Mouse (Mus musculus): Measurements from ENCODE around the gene Gpr176. TPM values are rescaled to one million over a fixed set of nuclear protein-coding genes. Genes with fewer than 3 reads are reported as not detected.
"Not testable (repeated sequence)": the region's sequence is repeated elsewhere in the genome, so short reads cannot be mapped to it uniquely, and the experiment has no call there.

Gene Gpr176
- polyA plus RNA-seq, 1 experiment from 2014 or later: 3.6 TPM

DNA sequence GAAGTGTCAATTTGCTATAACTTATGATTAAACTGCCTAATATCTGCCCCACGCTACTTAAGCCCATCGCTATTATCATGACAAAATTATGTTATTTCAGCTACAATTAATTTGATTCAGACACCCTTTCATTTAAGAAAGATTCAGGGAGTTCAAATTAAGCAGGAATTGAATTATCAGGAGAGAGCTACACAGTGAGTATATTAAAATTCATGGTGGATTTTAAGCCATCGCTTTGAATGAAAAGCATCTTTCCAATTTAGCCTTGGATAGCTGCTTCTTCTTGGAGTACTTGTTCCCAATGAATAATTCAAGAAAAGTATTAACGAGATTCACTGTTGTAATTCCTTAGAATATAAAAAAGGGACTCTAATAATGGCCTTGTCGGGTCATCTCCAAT is 79.6 kb downstream of the Gpr176 start:
- Histone ChIP-seq H3K4me3 (no peak overlapping the region), H3K4me1 (replicated peaks) (peaks cover 5% of the 10 kb centered on the region; the same call in 1 of the 2 replicates), H3K9me3 (no peaks in the 10 kb centered on the region), H3K4me2 (no peak overlapping the region), H3K36me3 (no peaks in the 10 kb centered on the region), H3K27ac (replicated peaks) (no peak overlapping the region), H3K27me3 (no peaks in the 10 kb centered on the region), H3K9ac (no peak overlapping the region)
- 71% methylated on average over 5 of the region's 5 CpGs for WGBS
- ATAC-seq (ENCODE audit: low read depth): no peak

DNA sequence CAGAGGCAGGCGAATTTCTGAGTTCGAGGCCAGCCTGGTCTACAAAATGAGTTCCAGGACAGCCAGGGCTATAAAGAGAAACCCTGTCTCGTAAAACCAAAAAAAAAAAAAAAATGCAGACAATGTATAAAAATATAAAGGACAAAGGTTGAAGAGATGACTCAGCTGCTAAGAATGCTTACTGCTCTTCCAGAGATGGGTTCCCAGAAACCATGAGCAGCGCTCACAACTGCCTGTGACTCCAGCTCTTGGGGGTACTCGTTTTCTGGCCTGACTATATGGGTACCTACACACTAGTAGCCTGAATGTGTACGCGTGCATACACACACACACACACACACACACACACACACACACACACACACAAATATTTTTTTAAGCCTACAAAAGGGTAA is 84.2 kb downstream of the Gpr176 start:
- H3K4me3 ChIP-seq: not testable (repeated sequence)

DNA sequence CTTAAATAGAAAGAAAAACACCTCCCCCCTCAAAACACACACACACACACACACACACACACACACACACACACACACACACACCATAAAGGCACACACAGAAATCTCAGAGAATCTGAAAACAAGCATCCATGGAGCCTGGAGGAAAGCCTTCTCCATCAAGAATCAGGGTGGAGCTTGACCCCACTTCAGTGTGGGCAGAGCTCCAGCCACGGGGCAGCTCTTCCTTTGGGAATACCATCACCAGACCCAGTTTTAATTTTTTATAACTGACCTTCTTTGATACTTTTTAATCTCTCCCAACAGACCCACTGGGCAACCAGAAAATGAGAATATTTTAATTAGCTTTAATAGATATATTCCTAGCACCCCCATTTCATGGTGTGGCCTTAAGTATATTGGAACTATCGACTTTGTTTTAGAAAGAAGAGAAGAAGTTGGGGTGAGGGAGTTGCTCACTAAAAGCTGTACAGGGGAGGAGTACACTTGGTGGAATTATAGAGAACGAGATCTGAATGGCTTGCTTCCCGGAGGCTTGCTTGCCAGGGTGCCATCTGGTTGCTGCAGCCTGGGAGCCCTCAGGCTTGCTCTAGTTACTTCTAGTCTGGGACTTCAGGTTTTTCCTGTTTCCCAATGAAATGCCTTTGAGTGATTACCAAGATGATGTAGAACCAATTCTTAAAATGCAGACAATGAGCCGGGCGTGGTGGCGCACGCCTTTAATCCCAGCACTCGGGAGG is 84.7 kb downstream of the Gpr176 start:
- H3K4me1 ChIP-seq (replicated peaks): no peaks in the 10 kb centered on the region
- no peak overlapping the region for H3K27ac ChIP-seq (replicated peaks)
- H3K27me3 ChIP-seq: no peaks in the 10 kb centered on the region
- no peak overlapping the region for H3K4me3 ChIP-seq
- no peaks in the 10 kb centered on the region for H3K9me3 ChIP-seq
- no peak overlapping the region for H3K9ac ChIP-seq
- 86% methylated on average over 9 of the region's 9 CpGs for WGBS
- no peaks in the 10 kb centered on the region for H3K36me3 ChIP-seq
- no peak overlapping the region for H3K4me2 ChIP-seq
- no peak for ATAC-seq (ENCODE audit: low read depth)

More for the DNA sequence above, 84.2 kb downstream of the Gpr176 start:
- WGBS: 87% methylated on average over 7 of the region's 7 CpGs
- H3K9ac ChIP-seq; H3K27ac ChIP-seq (replicated peaks); H3K4me2 ChIP-seq; H3K4me1 ChIP-seq (replicated peaks); H3K9me3 ChIP-seq; H3K27me3 ChIP-seq; ATAC-seq (ENCODE audit: low read depth); H3K36me3 ChIP-seq: not testable (repeated sequence)

DNA sequence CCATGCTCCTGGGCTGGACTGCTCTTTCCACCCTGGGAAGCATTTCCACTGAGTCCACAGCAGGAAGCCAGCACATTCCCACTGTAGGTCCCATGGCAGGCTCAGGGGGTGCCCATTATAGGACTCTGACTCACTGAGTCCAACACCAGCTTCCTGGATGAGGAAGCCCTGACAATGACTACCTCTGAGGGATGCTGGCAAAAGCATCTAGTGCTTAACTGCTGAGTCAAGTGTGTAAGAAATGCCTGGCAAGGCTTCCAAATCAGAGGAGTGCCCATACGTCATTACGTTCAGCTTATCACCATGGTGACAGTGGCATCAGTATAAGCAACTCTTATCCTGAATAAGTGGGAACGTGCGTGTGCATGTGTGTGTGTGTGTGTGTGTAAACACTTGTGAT is 85.5 kb downstream of the Gpr176 start:
- H3K27me3 ChIP-seq: no peaks in the 10 kb centered on the region
- no peak for ATAC-seq (ENCODE audit: low read depth)
- no peaks in the 10 kb centered on the region for H3K4me1 ChIP-seq (replicated peaks)
- H3K9me3 ChIP-seq: no peaks in the 10 kb centered on the region
- no peaks in the 10 kb centered on the region for H3K36me3 ChIP-seq
- H3K9ac ChIP-seq: no peak overlapping the region
- H3K27ac ChIP-seq (replicated peaks): no peak overlapping the region
- no peak overlapping the region for H3K4me2 ChIP-seq
- no peak overlapping the region for H3K4me3 ChIP-seq
- WGBS: 86% methylated on average over 4 of the region's 4 CpGs

DNA sequence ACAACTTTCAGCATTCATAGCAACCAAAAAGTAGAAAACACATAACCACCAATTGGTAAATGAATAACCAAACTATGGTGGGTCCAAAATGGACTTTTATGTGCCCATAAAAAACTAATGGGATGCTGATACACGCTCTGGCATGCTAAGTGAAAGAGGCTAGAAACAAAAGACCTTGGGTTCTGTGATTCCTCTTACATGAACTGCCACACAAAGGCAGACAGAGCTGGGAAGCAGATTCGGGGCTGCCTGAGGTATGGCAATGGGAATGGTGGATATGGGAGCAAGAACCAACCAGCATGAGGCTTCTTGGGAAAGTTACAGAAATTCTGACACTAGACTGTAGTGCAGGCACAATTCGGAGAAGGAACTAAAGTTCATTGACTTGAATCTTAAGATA is 90.8 kb downstream of the Gpr176 start:
- H3K27me3 ChIP-seq: no peaks in the 10 kb centered on the region
- H3K36me3 ChIP-seq: no peaks in the 10 kb centered on the region
- no peak overlapping the region for H3K4me2 ChIP-seq
- no peak for ATAC-seq (ENCODE audit: low read depth)
- no peaks in the 10 kb centered on the region for H3K4me1 ChIP-seq (replicated peaks)
- no peak overlapping the region for H3K27ac ChIP-seq (replicated peaks)
- no peak overlapping the region for H3K9ac ChIP-seq
- H3K4me3 ChIP-seq: no peak overlapping the region
- no peaks in the 10 kb centered on the region for H3K9me3 ChIP-seq
- WGBS: 73% methylated on average over 3 of the region's 3 CpGs

DNA sequence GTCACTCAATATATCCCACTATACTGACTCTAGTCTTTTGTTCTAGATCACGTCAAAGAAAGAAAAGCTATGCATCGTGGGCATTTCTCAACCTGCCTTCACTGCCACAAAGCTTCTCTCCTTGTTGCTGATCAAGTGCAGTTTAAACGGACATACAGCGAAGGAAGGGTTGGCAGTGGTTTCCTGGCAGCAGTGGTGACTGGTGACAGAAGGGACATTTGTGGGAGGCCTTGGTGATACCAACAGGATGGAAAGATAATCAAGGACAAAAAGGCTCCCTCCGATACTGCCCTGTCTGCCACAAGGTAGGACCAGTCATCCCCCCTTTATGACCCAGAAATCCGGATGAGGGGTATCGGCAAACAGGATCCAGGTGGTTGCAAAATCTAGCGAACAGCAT is 95.0 kb downstream of the Gpr176 start:
- Histone ChIP-seq H3K27ac (replicated peaks) (no peak overlapping the region), H3K9me3 (no peaks in the 10 kb centered on the region), H3K36me3 (no peaks in the 10 kb centered on the region), H3K4me1 (replicated peaks) (peaks cover 4% of the 10 kb centered on the region), H3K27me3 (no peaks in the 10 kb centered on the region), H3K4me2 (no peak overlapping the region), H3K9ac (no peak overlapping the region), H3K4me3 (no peak overlapping the region)
- no peak for ATAC-seq (ENCODE audit: low read depth)
- WGBS: 90% methylated on average over 8 of the region's 8 CpGs

DNA sequence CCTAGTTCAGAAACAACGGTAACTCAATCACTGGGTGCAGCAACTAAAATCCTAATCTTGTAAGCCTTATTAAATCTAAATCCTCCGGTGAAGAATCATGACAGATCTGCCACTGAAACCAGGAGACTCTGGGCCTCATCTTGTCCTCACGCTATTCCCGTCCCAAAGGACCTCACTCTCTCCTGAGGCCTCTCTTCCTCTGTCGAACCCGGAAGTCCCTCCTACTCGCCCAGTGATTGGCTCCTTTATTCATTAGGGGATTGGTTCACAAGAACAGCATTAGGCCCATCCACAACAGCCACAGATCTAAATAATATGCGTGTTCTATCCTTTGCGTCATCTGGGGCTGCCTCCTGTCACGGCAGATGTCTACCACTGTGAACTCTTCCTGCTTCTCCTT is 101.6 kb downstream of the Gpr176 start:
- WGBS: 82% methylated on average over 10 of the region's 10 CpGs
- no peaks in the 10 kb centered on the region for H3K36me3 ChIP-seq
- H3K4me2 ChIP-seq: no peak overlapping the region
- peaks cover 13% of the 10 kb centered on the region for H3K4me1 ChIP-seq (replicated peaks)
- ATAC-seq (ENCODE audit: low read depth): no peak
- H3K27ac ChIP-seq (replicated peaks): no peak overlapping the region
- no peak overlapping the region for H3K9ac ChIP-seq
- H3K9me3 ChIP-seq: no peaks in the 10 kb centered on the region
- no peak overlapping the region for H3K4me3 ChIP-seq
- no peaks in the 10 kb centered on the region for H3K27me3 ChIP-seq

DNA sequence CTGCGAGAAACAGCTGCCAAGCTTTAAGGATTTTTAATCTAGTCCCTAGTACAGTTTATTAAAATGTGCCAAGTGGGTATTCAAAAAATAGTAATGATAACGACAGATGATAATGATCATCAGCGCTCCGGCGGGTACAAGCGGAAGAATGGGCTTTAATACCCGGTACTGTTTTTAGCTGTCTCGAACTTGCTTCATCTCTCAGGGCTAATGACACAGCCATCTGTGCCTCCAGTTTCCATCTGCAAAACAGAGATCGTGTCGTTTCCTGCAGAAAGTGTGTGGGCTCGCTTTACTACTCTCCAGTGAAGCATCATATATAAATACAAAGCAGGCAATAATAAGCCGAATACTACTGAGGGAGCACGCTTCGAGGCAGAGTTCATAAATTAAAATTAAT is 103.0 kb downstream of the Gpr176 start:
- H3K4me1 ChIP-seq (replicated peaks): peaks cover 10% of the 10 kb centered on the region
- H3K27me3 ChIP-seq: no peaks in the 10 kb centered on the region
- H3K9me3 ChIP-seq: no peaks in the 10 kb centered on the region
- H3K36me3 ChIP-seq: no peaks in the 10 kb centered on the region
- H3K9ac ChIP-seq: no peak overlapping the region
- ATAC-seq (ENCODE audit: low read depth): peak; percentile 85
- no peak overlapping the region for H3K4me2 ChIP-seq
- no peak overlapping the region for H3K27ac ChIP-seq (replicated peaks)
- no peak overlapping the region for H3K4me3 ChIP-seq
- WGBS: 47% methylated on average over 14 of the region's 14 CpGs

DNA sequence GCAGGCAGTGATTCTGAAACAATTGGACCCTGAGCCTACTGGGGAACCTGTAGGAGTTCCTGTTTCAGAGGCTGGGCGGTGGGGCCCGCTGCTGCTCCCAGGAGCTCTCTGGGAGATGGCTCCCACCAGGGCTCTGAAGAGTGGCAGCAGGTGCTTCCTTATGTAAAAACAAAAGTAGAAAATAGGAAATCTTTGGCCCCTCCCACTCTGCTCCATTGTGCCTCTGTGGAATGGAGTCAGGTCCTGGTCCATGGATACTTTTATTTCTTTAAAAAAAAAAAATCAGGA is 109.4 kb downstream of the Gpr176 start:
- no peaks in the 10 kb centered on the region for H3K4me1 ChIP-seq (replicated peaks)
- H3K9me3 ChIP-seq: no peaks in the 10 kb centered on the region
- no peak overlapping the region for H3K4me3 ChIP-seq
- H3K36me3 ChIP-seq: no peaks in the 10 kb centered on the region
- H3K27me3 ChIP-seq: no peaks in the 10 kb centered on the region; the same call in 1 of the 2 replicates
- H3K27ac ChIP-seq (replicated peaks): no peak overlapping the region
- WGBS: 49% methylated on average over 2 of the region's 2 CpGs
- H3K9ac ChIP-seq: no peak overlapping the region
- H3K4me2 ChIP-seq: no peak overlapping the region
- ATAC-seq (ENCODE audit: low read depth): 0 out of 2 replicates have a peak, but pooled peaks have one; percentile 28

DNA sequence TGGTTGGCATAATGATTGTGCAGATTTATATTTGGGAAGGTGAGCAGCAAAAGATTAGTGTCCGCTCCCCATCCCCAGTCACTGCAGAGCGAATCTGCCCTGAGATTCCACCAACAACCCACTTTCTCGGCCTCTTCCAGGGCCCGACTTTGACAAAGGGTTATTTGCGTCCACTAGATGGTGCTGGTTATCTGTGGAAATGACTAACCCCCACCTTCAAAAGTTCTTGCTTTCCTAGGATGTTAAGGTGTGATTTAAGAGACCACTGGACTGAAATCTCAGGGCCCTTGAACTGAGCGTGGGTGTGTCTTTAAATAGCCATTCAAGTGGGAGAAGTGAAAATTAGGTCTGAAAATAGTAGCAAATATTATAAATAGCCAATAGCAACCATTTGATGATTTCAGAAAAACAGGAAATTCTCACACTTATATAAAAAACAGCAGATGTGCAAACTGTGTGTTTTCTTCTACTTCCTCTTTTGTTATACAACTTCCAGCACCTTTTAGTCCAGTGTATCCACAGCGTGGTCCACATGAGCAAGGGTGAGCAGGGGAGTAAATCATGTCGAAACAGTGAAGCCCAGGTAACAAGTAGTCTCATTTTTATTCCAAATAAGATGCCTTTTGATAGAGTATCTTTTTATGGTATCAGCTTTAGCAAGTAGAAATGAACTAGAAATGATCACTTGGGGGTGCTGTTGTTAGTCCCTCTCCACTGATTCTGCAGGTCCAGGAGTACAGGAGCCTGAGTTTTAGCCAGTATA is 109.9 kb downstream of the Gpr176 start:
- WGBS: 21% methylated on average over 8 of the region's 8 CpGs
- Histone ChIP-seq H3K36me3 (no peaks in the 10 kb centered on the region), H3K9me3 (no peaks in the 10 kb centered on the region), H3K4me3 (no peak overlapping the region), H3K27me3 (no peaks in the 10 kb centered on the region; the same call in 1 of the 2 replicates), H3K4me2 (no peak overlapping the region), H3K4me1 (replicated peaks) (no peaks in the 10 kb centered on the region), H3K9ac (no peak overlapping the region), H3K27ac (replicated peaks) (no peak overlapping the region)
- ATAC-seq (ENCODE audit: low read depth): peak; percentile 54; the same call in 1 of the 2 replicates

DNA sequence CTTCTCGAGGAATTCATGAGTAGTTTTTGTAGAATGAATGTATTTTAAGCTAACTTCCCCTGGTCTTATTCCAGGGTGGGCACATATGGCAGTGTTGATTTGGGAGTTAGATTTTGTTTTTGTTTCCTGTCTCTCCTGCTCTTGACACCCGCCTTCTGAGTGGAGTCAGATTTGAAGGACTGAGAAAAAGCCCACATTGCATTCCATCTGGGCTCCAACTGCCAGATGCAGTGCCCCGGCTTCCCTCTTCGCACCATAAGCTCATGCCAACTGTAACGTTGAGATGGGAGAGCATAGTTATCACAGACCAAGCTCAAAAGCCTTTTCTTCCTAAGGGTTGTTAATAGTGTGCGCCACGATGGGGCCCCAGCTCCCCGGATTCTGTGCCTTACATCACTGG is 110.5 kb downstream of the Gpr176 start:
- no peak overlapping the region for H3K9ac ChIP-seq
- H3K27ac ChIP-seq (replicated peaks): no peak overlapping the region
- H3K27me3 ChIP-seq: no peaks in the 10 kb centered on the region; the same call in 1 of the 2 replicates
- H3K9me3 ChIP-seq: no peaks in the 10 kb centered on the region
- no peaks in the 10 kb centered on the region for H3K36me3 ChIP-seq
- H3K4me3 ChIP-seq: no peak overlapping the region
- 60% methylated on average over 8 of the region's 8 CpGs for WGBS
- no peak overlapping the region for H3K4me2 ChIP-seq
- H3K4me1 ChIP-seq (replicated peaks): no peaks in the 10 kb centered on the region
- ATAC-seq (ENCODE audit: low read depth): no peak

DNA sequence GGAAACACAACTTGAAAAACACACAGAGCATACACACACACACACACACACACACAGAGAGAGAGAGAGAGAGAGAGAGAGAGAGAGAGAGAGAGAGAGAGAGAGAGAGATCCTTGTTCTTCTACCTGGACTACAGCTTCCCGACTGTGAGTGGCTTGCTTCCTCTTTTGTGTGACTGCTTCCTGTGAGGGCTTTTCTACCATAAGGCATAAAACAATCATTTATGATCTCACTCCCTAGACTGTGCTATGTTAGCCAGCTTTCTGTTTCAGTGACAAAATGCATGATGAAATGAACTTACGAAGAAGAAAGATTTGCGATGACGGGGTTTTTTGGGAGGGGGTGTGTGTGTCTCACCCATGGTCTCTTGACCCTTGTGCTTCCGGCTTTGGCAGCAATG is 113.5 kb downstream of the Gpr176 start:
- Histone ChIP-seq H3K9ac (no peak overlapping the region), H3K4me3 (no peak overlapping the region), H3K27me3 (no peaks in the 10 kb centered on the region; the same call in 1 of the 2 replicates), H3K36me3 (no peaks in the 10 kb centered on the region), H3K4me1 (replicated peaks) (peaks cover 6% of the 10 kb centered on the region), H3K4me2 (no peak overlapping the region), H3K27ac (replicated peaks) (no peak overlapping the region), H3K9me3 (0 out of 2 replicates have a peak, but pooled peaks cover 3% of the 10 kb centered on the region)
- ATAC-seq (ENCODE audit: low read depth): no peak
- WGBS: 90% methylated on average over 5 of the region's 5 CpGs

Measured in neural tube, embryonic 13.5 days (tissue).